Mouse (Mus musculus) heart, embryonic 14.5 days (tissue): ENCODE measurements around the gene Bcl11a. TPM values are rescaled to one million over a fixed set of nuclear protein-coding genes. Genes with fewer than 3 reads are reported as not detected.

ENCODE experiments used
- ATAC-seq: fragments of 200-750 bp; cut with Nextera tagmentation; 2 replicates; pipeline ENCODE4 v1.8.0; 2017; ENCODE audit warnings: low read depth, moderate TSS enrichment; ENCODE audit not compliant: insufficient number of reproducible peaks, insufficient read depth, low FRiP score
- H3K27ac ChIP-seq, 2 experiments: fragments of 200-500 bp in 1 of 2; fragments of 300-500 bp in 1 of 2; sonication (generic) in 1 of 2; replicated peaks in 1 of 2; 2 replicates each; pipeline ENCODE4 v1.5.1; 2012 to 2014; ENCODE audit warnings: low read depth in 2 of 2, low read length in 2 of 2, control low read depth in 1 of 2, mild to moderate bottlenecking in 1 of 2, mixed read lengths in 1 of 2; ENCODE audit not compliant: control insufficient read depth in 1 of 2, insufficient read depth in 1 of 2
- H3K27me3 ChIP-seq: fragments of 300-500 bp; sonication (generic); 2 replicates; pipeline ENCODE4 v1.6.1; 2014; ENCODE audit warnings: mild to moderate bottlenecking, low read length, control low read depth; ENCODE audit not compliant: control insufficient read depth, insufficient read depth
- H3K36me3 ChIP-seq: fragments of 300-500 bp; sonication (generic); 2 replicates; pipeline ENCODE4 v1.6.1; 2014; ENCODE audit warnings: mild to moderate bottlenecking, control low read depth, low read length, mixed read lengths; ENCODE audit not compliant: control insufficient read depth, insufficient read depth
- H3K4me1 ChIP-seq, 2 experiments: fragments of 200-500 bp in 1 of 2; fragments of 300-500 bp in 1 of 2; sonication (generic) in 1 of 2; 2 replicates each; pipeline ENCODE4 v1.6.1; 2012 to 2014; ENCODE audit warnings: low read length in 2 of 2, control low read depth in 1 of 2, mixed read lengths in 1 of 2; ENCODE audit not compliant: control insufficient read depth in 2 of 2, insufficient read depth in 2 of 2
- H3K4me2 ChIP-seq: fragments of 300-500 bp; sonication (generic); 2 replicates; pipeline ENCODE4 v1.6.1; 2014; ENCODE audit warnings: mild to moderate bottlenecking, low read length
- H3K4me3 ChIP-seq, 2 experiments: fragments of 200-500 bp in 1 of 2; fragments of 300-500 bp in 1 of 2; sonication (generic) in 1 of 2; 2 replicates each; pipeline ENCODE4 v1.5.1; 2012 to 2014; ENCODE audit warnings: low read length in 2 of 2, mild to moderate bottlenecking in 2 of 2, control low read depth in 1 of 2, low read depth in 1 of 2, moderate library complexity in 1 of 2; ENCODE audit not compliant: control insufficient read depth in 1 of 2, insufficient read depth in 1 of 2
- H3K9ac ChIP-seq: fragments of 300-500 bp; sonication (generic); 2 replicates; pipeline ENCODE4 v1.6.1; 2014; ENCODE audit warnings: mild to moderate bottlenecking, low read length
- H3K9me3 ChIP-seq: fragments of 300-500 bp; sonication (generic); 2 replicates; pipeline ENCODE4 v1.6.1; 2016; ENCODE audit warnings: low read length, control low read depth; ENCODE audit not compliant: control insufficient read depth
- WGBS: fragments of 180-500 bp; shearing (Covaris S2); extraction: QIAGEN DNeasy Blood & Tissue Kit; methylation state at CpG from one replicate; pipeline ENCODE4 v1.1.7; 2014; 5-methylcytosine and 5-hydroxymethylcytosine counted together
- polyA plus RNA-seq: library from polyadenylated mRNA; unstranded; fragments of >200 nt; fragmentation: Nextera tagmentation; extraction: Ambion mirVana; gene quantifications from 2 replicates; pipeline ENCODE4 v1.2.1, GENCODE M21; 2014

Gene Bcl11a
- polyA plus RNA-seq, 1 experiment from 2014 or later: 17.3 TPM

DNA sequence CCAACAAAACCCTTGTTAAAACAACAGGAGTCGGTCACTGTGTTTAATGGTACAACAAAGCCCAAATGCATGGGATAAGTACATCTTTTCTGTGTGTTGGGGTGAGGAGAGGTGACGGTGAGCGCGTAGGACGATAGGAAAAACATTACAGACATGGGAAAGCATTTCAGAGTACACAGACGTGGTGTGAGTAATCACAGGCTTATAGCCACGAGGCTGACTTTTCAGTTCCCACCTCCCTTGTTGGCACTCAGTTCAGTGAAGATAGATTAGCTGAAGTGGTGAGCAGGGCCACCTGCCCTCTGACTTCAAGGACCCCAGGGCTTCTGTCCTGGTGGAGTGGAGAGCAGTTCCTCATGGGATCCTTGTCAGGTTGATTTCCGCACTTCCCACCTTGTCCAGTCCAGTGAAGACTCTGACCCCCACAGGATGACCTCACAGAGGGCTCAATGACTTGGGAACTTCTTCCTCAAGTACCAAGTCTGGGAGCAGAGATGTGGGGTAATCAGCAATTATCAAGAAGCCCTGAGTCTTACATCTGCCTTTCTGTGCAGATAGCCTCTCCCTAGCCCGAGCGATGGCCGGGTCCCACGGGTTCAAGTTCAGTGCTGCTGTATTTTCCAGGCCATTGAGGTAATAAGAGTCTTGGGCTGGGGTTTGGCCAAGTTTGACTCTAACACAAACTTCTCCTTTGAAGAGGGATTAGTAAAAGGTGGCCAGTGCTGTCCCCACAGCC, 37.3 kb downstream of the Bcl11a start:
- H3K9me3 ChIP-seq: no peaks in the 10 kb centered on the region
- H3K27me3 ChIP-seq: no peaks in the 10 kb centered on the region
- no peak overlapping the region for H3K4me3 ChIP-seq
- H3K27ac ChIP-seq: peak overlapping the region; percentile 63 to 79
- peak; percentile 40 for ATAC-seq
- no peaks in the 10 kb centered on the region for H3K36me3 ChIP-seq
- H3K4me2 ChIP-seq: no peak overlapping the region
- WGBS: 34% methylated on average over 12 of the region's 12 CpGs
- H3K9ac ChIP-seq: no peak overlapping the region
- peaks cover 24 to 38% of the 10 kb centered on the region in 2 experiments for H3K4me1 ChIP-seq

DNA sequence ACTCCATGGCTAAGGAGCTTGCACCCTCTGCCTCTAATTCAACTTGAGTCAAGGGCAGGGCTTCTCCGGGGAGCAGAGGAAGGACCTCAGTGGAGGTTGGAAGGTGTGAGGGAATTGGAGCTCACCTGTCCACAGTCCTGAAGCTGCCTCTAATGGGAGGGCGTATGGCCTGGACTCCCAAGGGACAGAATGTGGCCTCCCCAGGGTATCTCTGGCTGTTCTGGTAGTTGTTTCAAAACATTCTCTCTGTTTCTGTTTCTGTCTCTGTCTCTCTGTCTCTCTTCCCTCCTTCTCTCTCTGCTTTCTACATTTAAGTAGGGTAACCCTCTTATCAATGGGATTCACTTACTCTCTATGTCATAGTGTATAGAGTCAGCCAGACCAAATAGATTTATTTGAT, 38.2 kb downstream of the Bcl11a start:
- 100% methylated on average over 2 of the region's 2 CpGs for WGBS
- Histone ChIP-seq H3K4me3 (no peak overlapping the region), H3K36me3 (no peaks in the 10 kb centered on the region), H3K27ac (no peak overlapping the region), H3K9me3 (no peaks in the 10 kb centered on the region), H3K9ac (no peak overlapping the region), H3K4me1 (peaks cover 20 to 29% of the 10 kb centered on the region in 2 experiments), H3K27me3 (no peaks in the 10 kb centered on the region), H3K4me2 (no peak overlapping the region)
- no peak for ATAC-seq

DNA sequence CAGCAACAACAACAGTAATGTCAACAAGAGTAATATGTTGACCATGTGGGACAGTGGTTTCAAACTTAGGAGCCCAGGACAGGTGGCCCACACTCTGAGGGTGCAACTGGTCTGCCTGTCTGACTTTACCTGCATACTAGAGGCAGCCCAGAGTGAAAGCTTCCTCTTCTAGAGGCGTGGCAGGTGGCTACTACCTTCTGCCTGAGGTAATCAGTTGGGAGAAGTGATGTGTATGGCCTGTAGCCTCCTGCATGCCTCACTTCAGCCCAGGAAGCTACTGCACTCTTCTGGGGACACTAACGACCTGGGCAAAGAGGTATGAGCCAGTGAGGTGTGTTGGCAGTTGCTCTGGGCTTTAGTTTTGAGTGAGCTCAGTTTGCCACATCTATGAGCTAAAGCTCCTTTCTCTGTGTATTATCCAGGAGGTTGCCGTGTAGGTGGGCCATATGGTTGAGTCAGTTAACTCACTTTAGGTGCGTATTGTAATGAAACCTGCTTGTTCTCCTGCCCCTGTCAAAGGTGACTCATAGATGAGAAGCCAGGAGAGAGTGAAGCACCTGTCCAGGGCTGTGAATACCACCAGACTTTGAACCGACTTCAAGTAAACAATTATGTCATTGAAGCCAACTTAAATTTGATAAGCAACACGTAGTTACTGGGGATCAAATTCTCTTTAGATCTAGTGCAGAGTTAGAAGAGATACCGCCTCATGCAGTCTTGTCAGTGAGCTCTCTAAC, 38.9 kb downstream of the Bcl11a start:
- no peak for ATAC-seq
- no peak overlapping the region for H3K4me2 ChIP-seq
- no peak overlapping the region for H3K27ac ChIP-seq
- WGBS: 71% methylated on average over 7 of the region's 7 CpGs
- no peaks in the 10 kb centered on the region for H3K27me3 ChIP-seq
- peaks cover 20 to 28% of the 10 kb centered on the region in 2 experiments for H3K4me1 ChIP-seq
- H3K36me3 ChIP-seq: no peaks in the 10 kb centered on the region
- no peaks in the 10 kb centered on the region for H3K9me3 ChIP-seq
- no peak overlapping the region for H3K4me3 ChIP-seq
- H3K9ac ChIP-seq: no peak overlapping the region

DNA sequence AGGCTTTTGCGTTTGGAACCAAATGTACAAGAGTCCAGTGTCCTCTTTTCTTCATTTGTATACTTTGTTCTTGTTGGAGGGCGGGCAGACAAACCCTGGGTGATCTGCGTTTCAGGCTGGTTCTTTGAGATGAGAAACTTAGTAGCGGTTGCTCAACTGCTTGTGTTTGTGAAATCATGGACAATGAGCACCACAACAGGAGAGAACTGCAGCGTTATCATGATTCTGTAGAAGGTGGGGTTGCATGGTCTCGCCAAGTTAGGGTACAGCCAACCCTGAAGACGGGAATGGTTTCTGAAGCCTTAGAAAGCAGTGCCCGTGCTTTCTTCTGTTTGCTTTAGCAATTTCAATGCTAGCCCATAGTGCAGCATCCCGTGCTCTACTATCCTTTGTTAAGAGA, 43.3 kb downstream of the Bcl11a start:
- Histone ChIP-seq H3K9ac (no peak overlapping the region), H3K27me3 (no peaks in the 10 kb centered on the region), H3K27ac (no peak overlapping the region), H3K4me3 (no peak overlapping the region), H3K4me1 (peaks cover 7 to 17% of the 10 kb centered on the region in 2 experiments), H3K4me2 (no peak overlapping the region), H3K9me3 (no peaks in the 10 kb centered on the region), H3K36me3 (no peaks in the 10 kb centered on the region)
- 94% methylated on average over 9 of the region's 9 CpGs for WGBS
- no peak for ATAC-seq

DNA sequence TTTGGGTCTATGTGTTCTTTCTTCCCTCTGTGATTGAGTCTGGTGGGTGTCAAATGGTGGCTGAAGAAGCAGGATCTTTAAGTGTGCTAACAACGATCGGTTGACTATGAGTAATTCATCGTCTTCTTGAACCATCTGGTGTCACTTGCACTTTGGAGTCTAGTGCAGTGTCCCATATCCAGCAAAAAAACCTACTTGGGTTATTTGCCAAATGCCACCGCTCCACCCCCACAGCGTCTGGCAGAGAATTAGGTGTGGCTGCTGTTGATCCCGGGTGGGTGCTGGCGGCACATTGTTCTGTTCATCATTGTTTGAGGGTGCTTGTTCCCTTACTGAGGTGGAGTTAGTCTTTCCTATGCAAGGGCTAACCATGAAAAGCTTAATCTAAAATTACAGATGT, 45.0 kb downstream of the Bcl11a start:
- Histone ChIP-seq H3K9me3 (no peaks in the 10 kb centered on the region), H3K4me3 (no peak overlapping the region), H3K9ac (no peak overlapping the region), H3K27ac (no peak overlapping the region), H3K27me3 (no peaks in the 10 kb centered on the region), H3K36me3 (no peaks in the 10 kb centered on the region), H3K4me1 (peaks cover 10 to 22% of the 10 kb centered on the region in 2 experiments), H3K4me2 (no peak overlapping the region)
- ATAC-seq: no peak
- WGBS: 84% methylated on average over 7 of the region's 7 CpGs

DNA sequence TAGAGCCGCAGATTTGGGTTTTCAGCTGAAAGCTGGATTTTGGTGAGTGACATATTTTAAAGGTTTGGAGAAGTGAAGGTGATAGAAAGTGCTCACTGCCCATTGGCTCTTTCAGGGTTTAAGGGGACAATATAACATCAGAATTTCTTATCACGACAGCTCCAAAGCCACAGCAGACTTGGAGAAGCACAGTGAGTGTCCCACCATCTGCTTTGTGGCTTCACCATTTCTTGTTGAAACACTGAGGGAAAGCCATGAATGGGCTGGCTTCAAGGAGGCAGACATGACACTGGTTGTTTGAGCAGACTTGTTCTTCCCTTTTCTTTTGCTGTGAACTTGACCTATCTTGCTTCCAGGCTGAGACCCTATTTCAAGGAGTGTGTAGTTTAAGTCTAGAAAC, 46.1 kb downstream of the Bcl11a start:
- Histone ChIP-seq H3K27ac (no peak overlapping the region), H3K4me1 (peaks cover 14 to 25% of the 10 kb centered on the region in 2 experiments), H3K9me3 (no peaks in the 10 kb centered on the region), H3K9ac (no peak overlapping the region), H3K36me3 (no peaks in the 10 kb centered on the region), H3K4me3 (no peak overlapping the region), H3K27me3 (no peaks in the 10 kb centered on the region), H3K4me2 (no peak overlapping the region)
- ATAC-seq: no peak
- 91% methylated on average over 2 of the region's 2 CpGs for WGBS

DNA sequence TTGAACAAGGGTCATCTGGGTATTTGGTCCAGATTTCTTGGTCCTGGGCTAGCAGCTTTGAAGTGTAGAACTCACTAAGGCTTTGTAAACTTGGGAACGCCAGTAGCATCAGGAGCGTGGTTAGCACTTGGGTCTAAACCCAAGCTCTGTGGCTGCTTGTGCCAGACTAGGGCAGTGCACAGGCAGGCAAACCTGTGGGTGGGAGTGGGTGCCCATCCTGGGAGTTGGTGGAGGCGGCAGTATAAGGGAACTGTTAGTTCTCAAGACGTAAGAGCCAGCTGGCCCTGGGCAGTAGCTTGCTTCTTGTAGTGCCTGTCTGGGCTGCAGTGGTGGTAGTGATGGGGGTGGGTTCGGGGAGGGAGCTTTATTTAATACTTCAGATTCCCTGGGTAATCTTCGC, 47.2 kb downstream of the Bcl11a start:
- 81% methylated on average over 6 of the region's 6 CpGs for WGBS
- Histone ChIP-seq H3K36me3 (no peaks in the 10 kb centered on the region), H3K4me2 (no peak overlapping the region), H3K9ac (no peak overlapping the region), H3K27ac (no peak overlapping the region), H3K4me1 (peaks cover 16 to 28% of the 10 kb centered on the region in 2 experiments), H3K9me3 (no peaks in the 10 kb centered on the region), H3K27me3 (no peaks in the 10 kb centered on the region), H3K4me3 (no peak overlapping the region)
- no peak for ATAC-seq
